Mouse (Mus musculus) lung, postnatal 0 days (tissue): ENCODE results near the gene Olfr309.

Source experiments
- CTCF ChIP-seq: IDR thresholded peaks from 2 replicates; pipeline ENCODE4 v1.5.1; 2016; ENCODE audit warnings: antibody characterized with exemption, mild to moderate bottlenecking
- EP300 ChIP-seq: IDR thresholded peaks from 2 replicates; pipeline ENCODE4 v1.6.1; 2016; ENCODE audit warnings: antibody characterized with exemption, mild to moderate bottlenecking, control low read depth

GRCm38 (mm10) chr7:86344253-86344652 lies 30.7 kb upstream of the Olfr309 start:
- no peak for TF ChIP-seq CTCF
- TF ChIP-seq EP300: no peak
